Mouse (Mus musculus): ENCODE data around the gene Pepd.

DNA sequence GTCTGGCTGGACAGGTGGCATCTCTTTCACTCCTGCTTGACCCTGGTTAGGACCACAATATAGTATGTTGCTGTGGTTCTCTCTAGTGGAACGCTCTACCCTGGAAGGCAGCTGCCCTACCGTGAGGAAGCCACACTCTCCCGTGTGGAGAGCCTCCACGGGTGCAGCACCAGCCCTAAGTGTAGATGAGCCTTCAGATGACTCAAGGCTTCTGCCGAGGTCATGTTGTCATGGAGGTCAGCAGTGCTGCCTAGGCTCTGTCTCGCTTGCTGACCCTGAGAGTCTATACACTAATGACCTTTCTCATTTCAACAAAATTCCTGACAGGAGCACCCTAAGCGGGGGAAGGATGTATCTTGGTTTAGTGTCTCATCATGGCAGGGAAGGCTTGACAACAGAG, 13.8 kb downstream of the Pepd start:
- TF ChIP-seq POLR2A (IDR thresholded peaks at IDR 0.05; ENCODE audit: borderline replicate concordance, extremely low read depth, low read depth, low read length) (no peak), CTCF (IDR thresholded peaks at IDR 0.05; ENCODE audit: insufficient read depth, low read length) (no peak)
